Mouse (Mus musculus): ENCODE results near the gene Nr1i2. TPM values are rescaled to one million over a fixed set of nuclear protein-coding genes. Genes with fewer than 3 reads are reported as not detected.
"Not testable (repeated sequence)": the region's sequence is repeated elsewhere in the genome, so short reads cannot be mapped to it uniquely, and the experiment has no call there.

Nr1i2 gene
- 0.08 TPM in 1 of 2 replicates, not detected in the other for polyA plus RNA-seq (2016; fragmentation: Nextera tagmentation; extraction: Ambion mirVana)

DNA sequence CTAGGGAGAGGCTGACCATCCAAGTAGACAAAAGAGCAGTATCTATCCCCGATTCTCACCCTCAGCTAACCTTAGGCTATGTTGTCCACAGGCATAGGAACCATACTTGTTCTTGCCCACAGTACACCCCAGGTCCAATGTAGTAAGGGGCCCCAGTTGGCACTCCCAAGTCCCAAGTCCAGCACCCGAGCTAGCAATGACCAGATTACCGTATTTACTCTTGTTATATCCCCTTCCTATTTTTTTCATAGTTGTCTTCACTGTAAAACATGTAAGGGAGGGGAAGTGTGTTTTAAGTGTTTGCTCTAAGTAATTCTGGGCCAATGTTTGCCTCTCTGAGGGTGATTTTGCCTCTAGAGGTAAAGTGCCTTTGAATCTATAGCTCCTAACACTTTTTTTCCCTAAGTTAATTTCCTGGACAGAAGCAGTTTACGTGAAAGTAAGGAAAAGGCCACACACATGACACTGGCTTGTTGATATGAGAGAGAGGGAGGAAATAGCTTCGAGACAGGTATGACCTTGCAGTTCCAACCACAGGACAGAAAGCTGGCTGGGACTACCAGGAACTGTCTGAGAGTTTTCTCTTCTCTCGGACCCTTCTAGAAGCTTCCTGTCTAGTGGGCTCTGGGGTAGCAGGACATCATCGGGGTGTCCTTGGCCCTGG lies at the start of gene Nr1i2:
Gene Nr1i2, minus strand, starts transcription at position 140 of the 664 bp plus-strand sequence.
- Histone ChIP-seq H3K4me1 (no peaks in the 10 kb centered on the region), H3K4me3 (no peak within 1 kb of the TSS), H3K9me3 (no peaks in the 10 kb centered on the region), H3K36me3 (no peaks in the 10 kb centered on the region), H3K27me3 (ENCODE audit: insufficient read depth, poor library complexity, severe bottlenecking) (no peaks in the 10 kb centered on the region; the same call in 1 of the 2 replicates), H3K27ac (no peak within 1 kb of the TSS)
- DNase-seq (ENCODE audit: low spot score) = no peak
- 62% methylated on average over 7 of the region's 7 CpGs for WGBS

DNA sequence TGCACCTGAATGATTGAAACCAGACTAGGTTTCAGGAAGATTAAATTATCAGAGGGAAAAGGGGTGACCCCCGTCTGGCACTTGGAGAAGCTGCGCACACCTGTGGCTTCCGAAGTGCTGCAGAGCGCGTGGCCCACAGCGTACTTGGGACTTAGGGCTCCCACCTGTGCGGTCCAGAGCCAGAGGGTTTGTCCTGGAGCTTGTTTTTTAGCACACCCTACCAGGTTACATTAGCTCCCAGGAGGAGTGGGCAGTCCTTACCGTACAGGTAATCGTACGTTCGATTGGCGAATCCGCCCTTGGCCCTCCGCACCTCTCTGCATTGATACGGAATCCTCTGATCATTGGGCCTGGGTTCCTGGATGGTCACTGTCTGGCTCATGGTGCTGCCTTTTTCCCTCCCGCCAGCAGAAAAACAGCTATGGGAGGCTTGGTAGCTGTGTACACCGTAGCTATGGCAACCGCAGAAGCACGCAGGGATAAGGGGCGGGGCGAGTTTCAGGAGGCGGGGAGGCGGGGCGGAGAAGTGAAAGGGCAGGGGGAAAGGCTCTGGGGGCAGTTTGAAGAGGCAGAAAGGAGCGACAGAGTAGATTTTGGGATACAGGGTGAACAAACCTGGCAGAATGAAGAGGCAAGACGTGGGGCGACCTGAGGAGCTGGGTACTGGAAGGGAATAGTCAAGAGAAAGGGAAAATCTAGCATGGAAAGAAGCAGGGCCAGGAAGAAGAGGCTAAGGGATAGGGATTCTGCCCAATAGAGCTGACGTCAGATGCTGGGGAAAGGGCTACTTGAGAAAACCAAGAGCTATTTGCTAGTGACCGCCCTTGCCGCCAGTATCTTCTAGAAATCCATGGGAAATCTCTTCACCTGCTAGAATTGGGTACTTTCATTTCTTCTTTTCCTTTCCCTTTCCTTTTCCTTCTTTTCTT lies 47.0 kb upstream of the Nr1i2 start, which contains the start of gene Maats1:
Gene Maats1, minus strand, starts transcription at position 748 of the 929 bp plus-strand sequence.
- DNase-seq (ENCODE audit: low spot score) = peak; percentile 95
- Histone ChIP-seq H3K36me3 (no peaks in the 10 kb centered on the region), H3K27ac (peak within 1 kb of the TSS; percentile 56), H3K27me3 (ENCODE audit: insufficient read depth, poor library complexity, severe bottlenecking) (no peaks in the 10 kb centered on the region), H3K9me3 (no peaks in the 10 kb centered on the region), H3K4me1 (peaks cover 15% of the 10 kb centered on the region), H3K4me3 (peak within 1 kb of the TSS; percentile 58)
- 10% methylated on average over 30 of the region's 30 CpGs for WGBS

DNA sequence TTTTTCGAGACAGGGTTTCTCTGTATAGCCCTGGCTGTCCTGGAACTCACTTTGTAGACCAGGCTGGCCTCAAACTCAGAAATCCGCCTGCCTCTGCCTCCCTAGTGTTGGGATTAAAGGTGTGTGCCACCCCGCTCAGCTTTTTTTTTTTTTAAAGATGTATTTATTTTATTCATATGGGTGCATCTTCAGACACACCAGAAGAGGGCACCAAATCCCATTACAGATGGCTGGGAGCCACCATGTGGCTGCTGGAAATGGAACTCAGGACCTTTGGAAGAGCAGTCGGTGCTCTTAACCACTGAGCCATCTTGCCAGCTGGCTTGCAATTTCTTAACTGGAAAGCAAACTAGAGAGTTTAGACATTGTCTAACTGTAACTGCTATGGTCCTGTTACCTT lies 43.5 kb upstream of the Nr1i2 start:
- H3K4me1 ChIP-seq; DNase-seq (ENCODE audit: low spot score): not testable (repeated sequence)
- 73% methylated on average over 4 of the region's 4 CpGs for WGBS

DNA sequence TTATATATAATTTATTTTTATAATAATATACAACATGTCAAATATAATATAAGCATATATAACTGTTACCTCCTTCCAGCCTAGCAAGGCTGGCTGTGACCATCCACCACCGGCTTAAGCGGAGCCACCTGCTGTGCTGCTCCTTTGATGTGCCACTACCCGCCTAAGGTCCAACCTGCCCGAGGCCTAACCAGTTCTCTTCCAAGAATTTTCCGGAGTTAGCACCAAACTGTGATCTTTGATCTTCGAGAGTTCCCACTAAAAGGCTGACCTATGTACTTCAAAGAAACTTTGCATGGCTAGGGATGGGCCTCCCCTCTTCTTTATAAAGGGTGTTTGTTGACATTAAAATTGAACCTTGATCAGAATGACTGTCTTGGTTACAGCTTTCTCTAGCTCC lies 39.8 kb upstream of the Nr1i2 start:
- no peaks in the 10 kb centered on the region for H3K4me1 ChIP-seq
- H3K36me3 ChIP-seq = no peaks in the 10 kb centered on the region
- no peak overlapping the region for H3K4me3 ChIP-seq
- no peaks in the 10 kb centered on the region for H3K27me3 ChIP-seq (ENCODE audit: insufficient read depth, poor library complexity, severe bottlenecking)
- DNase-seq (ENCODE audit: low spot score) = no peak
- H3K9me3 ChIP-seq = no peaks in the 10 kb centered on the region
- WGBS = 45% methylated on average over 6 of the region's 6 CpGs
- no peak overlapping the region for H3K27ac ChIP-seq

More for the DNA sequence above, 43.5 kb upstream of the Nr1i2 start:
- not testable (repeated sequence) for H3K9me3 ChIP-seq; H3K4me3 ChIP-seq; H3K36me3 ChIP-seq; H3K27me3 ChIP-seq (ENCODE audit: insufficient read depth, poor library complexity, severe bottlenecking); H3K27ac ChIP-seq

DNA sequence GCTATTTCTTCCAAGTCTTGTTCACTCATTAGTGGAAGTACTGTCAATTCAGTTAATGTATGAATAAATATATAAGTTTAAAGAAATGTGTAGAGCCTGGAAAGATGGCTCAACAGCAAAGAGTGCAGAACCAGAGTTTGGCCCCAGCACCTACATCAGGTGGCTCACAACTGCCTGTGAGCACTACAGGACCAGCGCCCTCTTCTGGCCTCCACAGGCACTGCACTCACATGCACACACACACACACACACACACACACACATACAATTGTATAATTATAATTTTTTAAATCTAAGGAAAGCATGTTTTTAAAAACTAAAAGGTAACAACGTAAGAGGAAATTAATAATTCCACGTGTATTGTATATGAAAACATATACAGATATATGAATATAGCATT lies 34.7 kb upstream of the Nr1i2 start:
- Histone ChIP-seq H3K27ac (no peak overlapping the region), H3K36me3 (no peaks in the 10 kb centered on the region), H3K9me3 (no peaks in the 10 kb centered on the region), H3K4me3 (no peak overlapping the region), H3K4me1 (no peaks in the 10 kb centered on the region), H3K27me3 (ENCODE audit: insufficient read depth, poor library complexity, severe bottlenecking) (no peaks in the 10 kb centered on the region)
- WGBS = 83% methylated on average over 3 of the region's 3 CpGs
- no peak for DNase-seq (ENCODE audit: low spot score)

DNA sequence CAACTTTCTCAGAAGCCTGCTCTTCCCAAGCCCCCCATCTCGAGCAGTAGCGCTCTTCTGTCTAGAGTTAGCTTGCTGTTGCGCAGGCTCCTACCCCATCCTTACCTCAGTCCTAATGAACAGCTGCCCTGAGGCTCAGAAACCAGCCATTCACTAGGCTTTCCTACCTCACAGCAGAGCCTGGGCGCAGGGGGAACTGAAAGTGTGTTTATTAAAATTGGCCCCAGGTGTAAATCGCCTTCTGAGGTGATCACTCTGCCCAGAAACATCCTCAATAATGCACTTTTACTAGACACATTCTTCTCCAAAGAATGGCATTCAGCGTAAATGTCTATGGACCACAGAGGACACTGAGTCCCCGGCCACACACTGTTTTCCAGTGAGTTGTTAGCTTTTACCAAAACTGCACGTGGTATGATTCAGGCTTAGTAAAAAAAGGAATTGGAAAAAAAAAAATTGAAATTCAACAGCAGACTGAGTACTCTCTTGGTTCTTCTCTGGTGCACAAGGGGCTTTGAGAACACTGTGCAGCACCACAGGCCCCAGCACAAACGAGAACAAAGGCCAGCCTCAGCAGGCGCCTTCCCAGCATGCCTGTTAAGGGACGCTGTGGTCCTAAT lies 32.3 kb upstream of the Nr1i2 start:
- Histone ChIP-seq H3K4me3 (no peak overlapping the region), H3K4me1 (no peaks in the 10 kb centered on the region), H3K9me3 (no peaks in the 10 kb centered on the region), H3K27me3 (ENCODE audit: insufficient read depth, poor library complexity, severe bottlenecking) (no peaks in the 10 kb centered on the region), H3K36me3 (no peaks in the 10 kb centered on the region), H3K27ac (no peak overlapping the region)
- 81% methylated on average over 11 of the region's 11 CpGs for WGBS
- no peak for DNase-seq (ENCODE audit: low spot score)

DNA sequence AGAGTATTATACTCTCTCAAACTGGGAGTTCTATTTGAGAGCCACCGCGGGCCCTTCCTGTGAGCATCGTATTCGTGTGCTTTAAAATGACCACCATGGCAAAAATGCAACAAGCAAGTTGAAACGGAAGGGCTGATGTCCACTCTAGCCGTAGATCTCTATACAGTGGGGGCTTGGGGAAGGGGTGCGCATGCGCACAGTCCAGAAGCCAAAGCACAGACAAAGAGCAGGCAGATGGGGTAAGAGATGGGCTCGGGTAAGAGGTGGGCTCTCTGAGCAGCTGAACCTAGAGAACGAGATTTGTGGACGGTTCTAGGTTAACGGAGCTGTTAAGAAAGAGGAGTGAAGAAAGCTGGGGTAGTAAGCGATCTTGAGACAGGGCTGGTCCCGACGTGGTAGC lies 29.7 kb upstream of the Nr1i2 start:
- H3K27me3 ChIP-seq (ENCODE audit: insufficient read depth, poor library complexity, severe bottlenecking) = no peaks in the 10 kb centered on the region
- DNase-seq (ENCODE audit: low spot score) = no peak
- H3K4me3 ChIP-seq = no peak overlapping the region
- H3K36me3 ChIP-seq = no peaks in the 10 kb centered on the region
- H3K4me1 ChIP-seq = 0 out of 2 replicates have a peak, but pooled peaks cover 3% of the 10 kb centered on the region
- H3K27ac ChIP-seq = no peak overlapping the region
- H3K9me3 ChIP-seq = no peaks in the 10 kb centered on the region
- 84% methylated on average over 15 of the region's 15 CpGs for WGBS

DNA sequence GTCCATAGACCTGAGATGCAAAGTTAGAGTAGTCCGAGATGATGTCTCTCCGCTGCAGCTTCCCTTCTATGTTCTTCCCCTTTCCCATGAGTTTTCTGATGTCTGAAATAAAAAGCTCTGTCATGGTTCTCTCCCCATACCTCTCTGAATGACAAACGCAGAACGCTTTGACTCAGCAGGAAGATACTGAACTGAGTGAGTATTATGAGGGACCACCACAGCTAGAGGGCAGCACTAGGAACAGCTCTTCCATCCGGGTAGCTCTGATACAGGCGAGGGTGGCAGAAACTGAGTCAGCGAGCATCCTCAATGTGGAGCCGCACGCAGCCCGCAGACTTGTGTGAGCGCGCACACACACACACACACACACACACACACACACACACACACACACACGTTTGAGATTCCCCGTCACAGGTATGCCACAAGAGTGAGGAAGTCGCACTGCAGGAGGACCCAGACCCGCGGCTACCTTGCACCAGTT lies 26.9 kb upstream of the Nr1i2 start:
- 25% methylated on average over 17 of the region's 17 CpGs for WGBS
- Histone ChIP-seq H3K27me3 (ENCODE audit: insufficient read depth, poor library complexity, severe bottlenecking) (no peaks in the 10 kb centered on the region), H3K4me3 (peak overlapping the region; percentile 38; the same call in 1 of the 2 replicates), H3K9me3 (no peaks in the 10 kb centered on the region), H3K27ac (no peak overlapping the region), H3K36me3 (no peaks in the 10 kb centered on the region), H3K4me1 (0 out of 2 replicates have a peak, but pooled peaks cover 3% of the 10 kb centered on the region)
- DNase-seq (ENCODE audit: low spot score) = no peak

DNA sequence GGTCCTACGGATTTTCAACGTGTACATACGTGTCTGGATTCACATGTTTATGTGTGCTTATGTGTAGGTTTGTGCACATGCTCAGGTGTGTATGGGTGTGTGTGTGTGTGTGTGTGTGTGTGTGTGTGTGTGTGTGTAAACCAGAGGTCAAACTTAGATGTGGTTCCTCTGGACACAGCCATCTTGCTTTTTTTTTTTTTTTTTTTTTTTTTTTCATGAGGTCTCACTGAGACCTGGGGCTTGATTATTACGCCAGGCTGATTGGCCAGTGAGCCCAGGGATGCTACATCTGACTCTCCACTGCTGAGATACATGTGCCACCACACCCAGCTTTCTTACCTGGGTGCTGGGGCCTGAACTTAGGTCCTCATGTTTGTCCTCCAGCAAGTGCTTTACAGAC lies 24.5 kb upstream of the Nr1i2 start:
- WGBS = 88% methylated on average over 4 of the region's 4 CpGs
- Histone ChIP-seq H3K9me3 (no peaks in the 10 kb centered on the region), H3K4me3 (no peak overlapping the region), H3K27me3 (ENCODE audit: insufficient read depth, poor library complexity, severe bottlenecking) (no peaks in the 10 kb centered on the region), H3K27ac (no peak overlapping the region), H3K36me3 (no peaks in the 10 kb centered on the region), H3K4me1 (0 out of 2 replicates have a peak, but pooled peaks cover 3% of the 10 kb centered on the region)
- no peak for DNase-seq (ENCODE audit: low spot score)

DNA sequence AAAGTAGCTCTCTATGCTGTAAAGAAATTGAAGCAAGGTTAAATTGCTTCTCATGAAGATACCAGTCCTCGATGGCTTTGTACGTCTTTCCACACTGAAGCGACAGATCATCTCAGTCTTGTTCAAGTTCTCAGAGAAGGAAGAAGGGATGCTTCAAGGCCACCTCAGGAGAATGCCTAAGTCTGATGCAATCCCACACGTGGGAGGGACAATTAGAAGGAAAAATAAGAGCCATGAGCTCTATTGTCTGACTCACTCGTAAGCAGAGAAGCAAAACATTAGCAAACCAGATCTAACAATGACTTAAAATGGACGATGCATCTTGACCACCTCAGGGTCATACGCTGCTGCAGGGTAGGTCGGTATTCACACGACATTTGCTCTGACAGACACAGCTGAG lies 23.9 kb upstream of the Nr1i2 start:
- no peaks in the 10 kb centered on the region for H3K9me3 ChIP-seq
- H3K36me3 ChIP-seq = no peaks in the 10 kb centered on the region
- 0 out of 2 replicates have a peak, but pooled peaks cover 3% of the 10 kb centered on the region for H3K4me1 ChIP-seq
- H3K27ac ChIP-seq = no peak overlapping the region
- WGBS = 74% methylated on average over 9 of the region's 9 CpGs
- H3K4me3 ChIP-seq = no peak overlapping the region
- DNase-seq (ENCODE audit: low spot score) = no peak
- H3K27me3 ChIP-seq (ENCODE audit: insufficient read depth, poor library complexity, severe bottlenecking) = no peaks in the 10 kb centered on the region

DNA sequence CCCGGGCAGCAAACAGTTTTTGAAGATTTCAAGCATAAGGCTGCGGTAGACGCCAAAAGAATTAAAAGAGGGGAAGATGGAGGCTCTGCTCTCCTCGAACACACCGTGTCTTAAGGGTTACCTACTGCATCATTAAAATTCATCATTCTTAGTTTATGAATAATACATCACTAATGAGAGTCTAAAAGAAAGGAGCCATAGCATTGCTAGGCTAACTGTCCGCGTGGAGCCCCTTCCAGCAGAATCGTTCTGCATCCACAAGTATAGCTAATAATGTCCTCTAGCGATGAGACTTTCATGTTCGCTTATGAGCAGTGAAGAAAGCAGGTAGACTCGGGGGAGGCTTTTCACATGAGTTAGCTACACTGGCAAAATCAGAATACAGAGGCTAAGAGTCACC lies 13.6 kb upstream of the Nr1i2 start:
- no peaks in the 10 kb centered on the region for H3K9me3 ChIP-seq

DNA sequence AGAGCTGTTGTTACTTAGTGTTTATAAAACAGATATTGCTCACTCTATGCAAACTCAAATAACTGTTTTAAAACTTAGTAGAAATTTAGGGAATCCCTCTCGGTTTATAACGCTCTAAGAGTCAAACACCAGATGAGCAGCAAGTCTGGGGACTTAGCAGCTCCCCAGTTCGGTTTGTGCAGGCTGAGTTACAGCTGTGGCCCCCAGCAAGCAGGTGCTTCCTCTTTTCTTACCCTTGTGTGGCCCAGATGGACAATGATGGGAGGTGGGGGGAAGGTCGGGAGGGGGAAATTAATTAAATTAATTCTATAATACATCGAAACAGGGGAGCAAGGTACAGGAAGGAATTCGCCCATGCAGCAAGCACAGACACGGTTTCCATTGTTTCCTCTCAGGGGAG lies 13.0 kb upstream of the Nr1i2 start:
- Histone ChIP-seq H3K27ac (no peak overlapping the region), H3K27me3 (ENCODE audit: insufficient read depth, poor library complexity, severe bottlenecking) (no peaks in the 10 kb centered on the region), H3K9me3 (no peaks in the 10 kb centered on the region), H3K4me1 (peaks cover 4% of the 10 kb centered on the region; the same call in 1 of the 2 replicates), H3K36me3 (no peaks in the 10 kb centered on the region), H3K4me3 (no peak overlapping the region)
- DNase-seq (ENCODE audit: low spot score) = no peak
- 72% methylated on average over 7 of the region's 7 CpGs for WGBS

More for the DNA sequence above, 13.6 kb upstream of the Nr1i2 start:
- no peak for DNase-seq (ENCODE audit: low spot score)
- Histone ChIP-seq H3K4me3 (no peak overlapping the region), H3K27ac (no peak overlapping the region), H3K36me3 (no peaks in the 10 kb centered on the region), H3K27me3 (ENCODE audit: insufficient read depth, poor library complexity, severe bottlenecking) (no peaks in the 10 kb centered on the region), H3K4me1 (peaks cover 4% of the 10 kb centered on the region; the same call in 1 of the 2 replicates)
- WGBS = 85% methylated on average over 11 of the region's 11 CpGs
